Mouse (Mus musculus) embryonic facial prominence, embryonic 13.5 days (tissue): Measurements from ENCODE around the gene Aip. TPM values are rescaled to one million over a fixed set of nuclear protein-coding genes. Genes with fewer than 3 reads are reported as not detected.

Source experiments
- ATAC-seq: fragments of 200-750 bp; cut with Nextera tagmentation; 2 replicates; pipeline ENCODE4 v1.8.0; 2017; ENCODE audit warnings: low read depth; ENCODE audit not compliant: insufficient number of reproducible peaks, insufficient read depth, low FRiP score, low TSS enrichment
- H3K27ac ChIP-seq: fragments of 300-500 bp; sonication (generic); 2 replicates; pipeline ENCODE4 v1.5.1; 2015; ENCODE audit warnings: moderate library complexity, mild to moderate bottlenecking, inconsistent platforms
- H3K27me3 ChIP-seq: fragments of 300-500 bp; sonication (generic); 2 replicates; pipeline ENCODE4 v1.6.1; 2015; ENCODE audit warnings: mild to moderate bottlenecking, inconsistent platforms
- H3K36me3 ChIP-seq: fragments of 300-500 bp; sonication (generic); 2 replicates; pipeline ENCODE4 v1.6.1; 2015; ENCODE audit warnings: mild to moderate bottlenecking, inconsistent platforms
- H3K4me1 ChIP-seq: fragments of 300-500 bp; sonication (generic); 2 replicates; pipeline ENCODE4 v1.6.1; 2015; ENCODE audit warnings: inconsistent platforms
- H3K4me2 ChIP-seq: fragments of 300-500 bp; sonication (generic); 2 replicates; pipeline ENCODE4 v1.6.1; 2015; ENCODE audit warnings: moderate library complexity, mild to moderate bottlenecking, inconsistent platforms
- H3K4me3 ChIP-seq: fragments of 300-500 bp; sonication (generic); 2 replicates; pipeline ENCODE4 v1.5.1; 2015; ENCODE audit warnings: mild to moderate bottlenecking, inconsistent platforms
- H3K9ac ChIP-seq: fragments of 300-500 bp; sonication (generic); 2 replicates; pipeline ENCODE4 v1.6.1; 2015; ENCODE audit warnings: mild to moderate bottlenecking, inconsistent platforms
- H3K9me3 ChIP-seq: fragments of 300-500 bp; sonication (generic); 2 replicates; pipeline ENCODE4 v1.6.1; 2016; ENCODE audit warnings: inconsistent platforms
- WGBS: fragments of 180-500 bp; shearing (Covaris S2); methylation state at CpG from one replicate; pipeline ENCODE4 v1.1.7; 2015; ENCODE audit warnings: mixed read lengths; 5-methylcytosine and 5-hydroxymethylcytosine counted together
- polyA plus RNA-seq: library from polyadenylated mRNA; unstranded; fragments of >200 nt; fragmentation: Nextera tagmentation; extraction: Ambion mirVana; gene quantifications from 2 replicates; pipeline ENCODE4 v1.2.1, GENCODE M21; 2015

The Aip gene
- polyA plus RNA-seq, 1 experiment from 2014 or later = 107 TPM

DNA sequence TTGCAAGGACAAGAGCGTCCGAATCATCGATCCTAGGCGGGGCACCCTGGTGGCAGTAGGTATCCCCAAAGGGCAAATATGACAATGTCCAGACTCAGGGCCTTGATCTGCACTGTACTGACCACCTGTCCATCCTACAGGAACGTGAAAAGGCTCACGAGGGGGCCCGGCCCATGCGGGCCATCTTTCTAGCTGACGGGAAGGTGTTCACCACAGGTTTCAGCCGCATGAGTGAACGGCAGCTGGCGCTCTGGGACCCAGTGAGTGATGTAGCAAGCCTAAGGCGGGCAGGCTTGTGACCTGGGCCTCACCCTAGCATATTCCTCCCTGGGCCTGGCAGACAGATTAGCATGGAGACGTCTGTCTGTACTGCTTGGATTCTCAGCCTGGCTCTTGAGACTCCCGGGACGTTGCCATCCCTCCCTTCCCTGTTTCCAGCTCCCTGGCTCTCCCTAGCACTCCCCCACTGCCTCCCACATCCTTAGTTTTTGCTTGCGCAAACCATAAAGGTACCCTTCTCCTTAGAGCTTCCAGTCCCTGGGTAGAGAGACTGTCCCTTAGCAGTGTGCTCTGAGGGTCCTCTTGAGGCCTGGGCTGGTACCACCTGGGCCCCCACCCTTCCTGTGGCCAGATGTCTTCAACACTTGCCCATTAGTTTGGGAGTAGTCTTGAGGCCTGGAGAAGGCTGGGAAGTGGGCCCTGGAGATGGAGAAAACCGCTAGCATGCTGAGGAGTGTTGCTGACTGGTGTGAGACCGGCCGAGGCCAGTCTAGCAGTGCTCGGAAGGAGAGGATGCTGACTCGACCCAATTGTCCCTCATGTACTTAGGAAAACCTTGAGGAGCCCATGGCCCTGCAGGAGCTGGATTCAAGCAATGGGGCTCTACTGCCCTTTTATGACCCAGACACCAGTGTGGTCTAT, 25.2 kb upstream of the Aip start:
- Histone ChIP-seq H3K36me3 (peaks cover 49% of the 10 kb centered on the region), H3K9ac (no peak overlapping the region), H3K9me3 (no peaks in the 10 kb centered on the region), H3K4me1 (peaks cover 24% of the 10 kb centered on the region), H3K27me3 (no peaks in the 10 kb centered on the region), H3K4me3 (no peak overlapping the region), H3K4me2 (no peak overlapping the region), H3K27ac (no peak overlapping the region)
- no peak for ATAC-seq
- WGBS = 87% methylated on average over 22 of the region's 22 CpGs

- Histone ChIP-seq H3K4me1 (peaks cover 24% of the 10 kb centered on the region), H3K4me2 (peak overlapping the region; percentile 89), H3K9me3 (no peaks in the 10 kb centered on the region), H3K4me3 (peak overlapping the region; percentile 87; the same call in 1 of the 2 replicates), H3K36me3 (peaks cover 45% of the 10 kb centered on the region), H3K27ac (no peak overlapping the region), H3K9ac (peak overlapping the region; percentile 36; the same call in 1 of the 2 replicates), H3K27me3 (no peaks in the 10 kb centered on the region)
- 93% methylated on average over 17 of the region's 17 CpGs for WGBS
- ATAC-seq = no peak
These were observed 24.3 kb upstream of the Aip start for GRCm38 (mm10) chr19:4149764-4150461.

DNA sequence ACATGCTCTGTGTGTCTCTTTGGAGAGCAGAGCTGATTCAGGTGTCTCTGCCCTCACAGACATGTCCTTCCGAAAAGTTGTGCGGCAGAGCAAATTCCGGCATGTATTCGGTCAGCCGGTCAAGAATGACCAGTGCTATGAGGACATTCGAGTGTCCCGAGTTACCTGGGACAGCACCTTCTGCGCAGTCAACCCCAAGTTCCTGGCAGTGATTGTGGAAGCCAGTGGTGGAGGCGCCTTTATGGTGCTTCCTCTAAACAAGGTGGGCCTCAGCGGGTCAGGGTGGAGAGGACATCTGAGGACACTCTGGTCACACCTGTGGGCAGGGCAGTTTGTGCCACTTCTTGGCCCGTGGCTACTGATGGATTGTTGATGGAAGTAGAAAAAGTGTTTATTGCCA, 23.6 kb upstream of the Aip start:
- 87% methylated on average over 11 of the region's 11 CpGs for WGBS
- H3K9me3 ChIP-seq = no peaks in the 10 kb centered on the region
- no peak for ATAC-seq
- peak overlapping the region; percentile 89 for H3K9ac ChIP-seq
- H3K4me2 ChIP-seq = peak overlapping the region; percentile 89
- peaks cover 24% of the 10 kb centered on the region for H3K4me1 ChIP-seq
- peaks cover 45% of the 10 kb centered on the region for H3K36me3 ChIP-seq
- peak overlapping the region; percentile 87 for H3K4me3 ChIP-seq
- H3K27ac ChIP-seq = no peak overlapping the region
- H3K27me3 ChIP-seq = no peaks in the 10 kb centered on the region

DNA sequence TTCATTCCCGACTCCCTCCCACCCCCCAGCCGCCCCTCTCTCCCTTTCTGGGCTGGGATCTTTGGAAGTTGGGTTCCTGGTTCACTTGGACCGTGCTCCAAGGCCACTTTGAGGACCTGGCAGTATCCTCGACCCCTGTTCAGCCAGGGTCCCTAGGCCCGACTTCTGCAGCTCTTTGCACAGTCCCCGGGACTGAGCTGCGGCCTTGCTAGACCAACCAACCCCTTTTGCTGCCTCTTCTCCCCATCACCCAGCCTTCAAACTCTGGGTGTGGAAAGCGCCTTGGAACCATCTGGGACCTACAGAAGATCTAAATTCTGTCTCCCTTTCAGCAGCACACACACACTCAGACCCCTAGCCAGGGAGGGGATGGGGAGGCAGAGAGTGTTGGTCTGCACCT, 23.2 kb upstream of the Aip start:
- Histone ChIP-seq H3K27ac (peak overlapping the region; percentile 72), H3K4me3 (peak overlapping the region; percentile 87), H3K4me1 (peaks cover 24% of the 10 kb centered on the region), H3K9me3 (no peaks in the 10 kb centered on the region), H3K36me3 (peaks cover 43% of the 10 kb centered on the region), H3K9ac (peak overlapping the region; percentile 89), H3K4me2 (peak overlapping the region; percentile 89), H3K27me3 (no peaks in the 10 kb centered on the region)
- 6% methylated on average over 6 of the region's 8 CpGs for WGBS
- ATAC-seq = no peak

DNA sequence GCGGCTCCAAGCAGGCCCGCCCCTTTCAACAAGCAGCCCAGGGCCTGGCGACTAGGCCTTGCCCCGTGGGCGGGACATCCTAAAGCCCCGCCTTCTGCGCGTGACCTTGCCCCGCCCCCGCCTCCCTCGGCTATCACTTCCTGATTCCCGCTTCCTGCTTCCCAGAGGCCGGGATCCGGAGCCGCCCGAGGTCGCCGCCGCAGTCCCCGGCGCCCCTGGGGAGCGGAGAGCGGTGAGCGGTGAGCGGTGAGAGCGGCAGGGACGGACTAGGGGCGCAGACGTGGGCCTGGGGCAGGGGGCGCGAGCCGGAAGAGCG, 22.8 kb upstream of the Aip start, which contains the start of gene Coro1b:
Coro1b (plus strand) TSS at position 129 of the 316 bp plus-strand sequence.
- under 1% methylated on average over 29 of the region's 33 CpGs for WGBS
- Histone ChIP-seq H3K4me3 (peak within 1 kb of the TSS; percentile 87), H3K36me3 (peaks cover 39% of the 10 kb centered on the region), H3K4me2 (peak within 1 kb of the TSS; percentile 89), H3K27ac (peak within 1 kb of the TSS; percentile 72), H3K4me1 (peaks cover 24% of the 10 kb centered on the region), H3K27me3 (no peaks in the 10 kb centered on the region), H3K9ac (peak within 1 kb of the TSS; percentile 89), H3K9me3 (no peaks in the 10 kb centered on the region)
- peak; percentile 92 for ATAC-seq

GRCm38 (mm10) chr19:4147782-4148490, 22.3 kb upstream of the Aip start:
- 35% methylated on average over 9 of the region's 9 CpGs for WGBS
- peaks cover 34% of the 10 kb centered on the region for H3K36me3 ChIP-seq
- H3K4me3 ChIP-seq = peak overlapping the region; percentile 87
- no peaks in the 10 kb centered on the region for H3K27me3 ChIP-seq
- peak overlapping the region; percentile 89 for H3K4me2 ChIP-seq
- H3K27ac ChIP-seq = no peak overlapping the region; the same call in 1 of the 2 replicates
- ATAC-seq = no peak
- H3K9ac ChIP-seq = peak overlapping the region; percentile 89
- H3K9me3 ChIP-seq = no peaks in the 10 kb centered on the region
- peaks cover 24% of the 10 kb centered on the region for H3K4me1 ChIP-seq

- H3K4me3 ChIP-seq = no peak overlapping the region
- no peaks in the 10 kb centered on the region for H3K27me3 ChIP-seq
- no peaks in the 10 kb centered on the region for H3K9me3 ChIP-seq
- H3K36me3 ChIP-seq = peaks cover 24% of the 10 kb centered on the region
- H3K9ac ChIP-seq = no peak overlapping the region
- no peak overlapping the region for H3K27ac ChIP-seq
- ATAC-seq = no peak
- peaks cover 24% of the 10 kb centered on the region for H3K4me1 ChIP-seq
- WGBS = 43% methylated on average over 3 of the region's 3 CpGs
- no peak overlapping the region for H3K4me2 ChIP-seq
These were observed 21.4 kb upstream of the Aip start for GRCm38 (mm10) chr19:4147022-4147405.

DNA sequence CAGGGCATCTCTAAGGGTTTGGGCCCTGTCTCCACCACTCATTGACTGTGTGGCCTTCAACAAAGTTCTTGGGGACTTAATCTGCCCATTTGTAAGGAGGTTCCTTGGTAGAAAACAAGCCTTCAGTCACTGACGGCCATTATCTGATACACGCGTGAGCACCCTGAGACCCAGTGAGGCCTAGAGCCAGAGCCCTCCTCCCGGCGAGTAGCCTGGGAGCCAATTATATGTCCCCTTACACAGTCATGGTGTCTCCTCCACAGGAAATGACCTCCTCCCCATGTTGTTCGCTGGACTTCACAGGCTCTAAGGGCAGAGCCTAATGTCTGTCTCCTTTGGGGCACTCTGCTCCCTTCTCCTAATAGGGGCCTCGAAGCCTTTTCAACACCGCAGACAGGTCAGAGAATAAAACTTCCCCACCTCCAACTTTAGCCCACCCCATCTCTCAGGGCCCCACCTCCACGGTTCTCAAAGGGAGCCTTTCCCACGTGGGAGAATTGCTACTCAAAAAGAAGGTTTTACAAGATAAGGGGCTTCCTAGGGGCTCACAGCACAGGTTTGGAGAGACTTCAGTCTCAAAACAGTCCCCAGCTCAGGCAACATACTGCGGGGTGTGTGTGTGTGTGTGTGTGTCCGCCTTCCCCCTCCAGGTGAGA, 20.8 kb upstream of the Aip start:
- 61% methylated on average over 12 of the region's 12 CpGs for WGBS
- Histone ChIP-seq H3K27me3 (no peaks in the 10 kb centered on the region), H3K4me2 (no peak overlapping the region), H3K4me1 (peaks cover 24% of the 10 kb centered on the region), H3K9me3 (no peaks in the 10 kb centered on the region), H3K36me3 (peaks cover 21% of the 10 kb centered on the region), H3K27ac (no peak overlapping the region), H3K9ac (no peak overlapping the region), H3K4me3 (no peak overlapping the region)
- no peak for ATAC-seq

DNA sequence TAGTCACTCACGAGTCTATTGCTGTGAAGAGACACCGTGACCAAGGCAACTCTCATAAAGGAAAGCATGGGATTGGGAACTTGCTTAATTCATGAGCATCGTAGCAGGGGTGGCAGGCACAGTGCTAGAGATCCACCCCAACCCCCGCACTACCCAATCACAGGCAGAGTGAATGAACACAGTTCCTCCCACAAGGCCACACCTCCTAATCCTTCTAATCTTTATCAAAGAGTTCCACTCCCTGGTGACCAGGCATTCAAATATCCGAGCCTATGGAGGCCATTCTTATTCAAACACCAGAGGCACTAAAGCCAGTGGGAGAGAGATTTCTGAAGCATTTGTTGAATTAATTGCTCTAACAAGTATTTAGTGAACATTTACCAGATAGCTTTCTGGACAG, 20.3 kb upstream of the Aip start:
- H3K4me1 ChIP-seq = peaks cover 24% of the 10 kb centered on the region
- H3K4me3 ChIP-seq = no peak overlapping the region
- no peaks in the 10 kb centered on the region for H3K27me3 ChIP-seq
- ATAC-seq = no peak
- no peaks in the 10 kb centered on the region for H3K9me3 ChIP-seq
- H3K36me3 ChIP-seq = peaks cover 16% of the 10 kb centered on the region
- H3K27ac ChIP-seq = no peak overlapping the region
- 89% methylated on average over 5 of the region's 5 CpGs for WGBS
- H3K4me2 ChIP-seq = no peak overlapping the region
- no peak overlapping the region for H3K9ac ChIP-seq

DNA sequence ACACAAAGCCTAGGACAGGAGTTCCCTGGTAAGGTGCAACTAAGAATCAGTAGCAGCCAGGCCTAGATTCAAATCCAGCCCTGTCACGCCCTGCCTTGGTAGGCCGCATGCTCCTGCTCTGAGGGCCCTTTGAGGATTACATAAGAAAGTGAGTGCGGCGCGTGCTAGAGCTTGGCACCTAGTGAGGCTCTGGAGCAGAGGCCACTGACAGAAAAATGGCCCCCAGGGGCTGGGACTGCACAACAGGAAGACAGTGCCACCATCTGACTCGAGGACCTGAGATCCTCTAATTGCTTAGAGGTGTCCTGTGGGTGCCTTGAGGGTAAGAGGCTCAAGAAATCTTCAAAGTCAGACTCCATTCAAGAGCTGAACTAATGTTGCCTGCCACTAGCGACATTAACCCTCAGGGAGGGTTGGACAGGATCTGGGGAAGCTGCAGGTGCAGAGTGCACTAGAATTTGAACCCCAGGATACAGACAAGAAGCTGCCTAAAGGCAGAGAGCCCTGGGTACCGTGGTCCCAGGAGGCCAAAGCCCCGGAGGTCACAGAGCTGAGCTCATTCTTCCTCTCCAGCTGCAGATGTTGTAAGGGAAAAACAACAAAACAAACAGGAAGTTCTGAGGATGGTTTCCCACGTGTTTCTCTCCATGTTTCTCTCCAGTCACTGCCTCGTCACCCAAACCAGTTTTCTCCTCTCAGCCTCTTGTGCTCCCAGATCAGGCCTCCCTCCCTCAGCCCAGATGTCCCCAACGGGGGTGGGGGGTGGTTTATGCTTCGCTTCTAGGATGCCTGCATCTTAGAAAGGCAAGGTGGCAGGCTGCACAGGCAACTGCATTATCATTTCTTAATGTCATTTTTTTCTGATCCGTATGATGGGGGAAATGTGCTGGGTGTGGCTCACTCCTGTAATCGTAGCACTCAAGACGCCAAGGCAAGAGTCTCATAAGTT, 19.2 kb upstream of the Aip start:
- 72% methylated on average over 16 of the region's 16 CpGs for WGBS
- Histone ChIP-seq H3K4me2 (no peak overlapping the region), H3K4me1 (peaks cover 17% of the 10 kb centered on the region), H3K9me3 (no peaks in the 10 kb centered on the region), H3K27ac (no peak overlapping the region), H3K9ac (no peak overlapping the region), H3K4me3 (no peak overlapping the region), H3K27me3 (no peaks in the 10 kb centered on the region), H3K36me3 (peaks cover 5% of the 10 kb centered on the region; the same call in 1 of the 2 replicates)
- no peak for ATAC-seq
